Mouse (Mus musculus) forebrain, embryonic 10.5 days (tissue): Measurements from ENCODE around the gene Lhx4. TPM values are rescaled to one million over a fixed set of nuclear protein-coding genes. Genes with fewer than 3 reads are reported as not detected.

Source experiments
- DNase-seq: peaks from one replicate; pipeline ENCODE4 v3.0.0-alpha.2; 2017; ENCODE audit warnings: low spot score; ENCODE audit errors: extremely low spot score
- H3K27ac ChIP-seq: fragments of 300-500 bp; sonication (generic); 2 replicates; pipeline ENCODE4 v1.5.1; 2016; ENCODE audit warnings: mild to moderate bottlenecking
- H3K27me3 ChIP-seq: fragments of 300-500 bp; sonication (generic); 2 replicates; pipeline ENCODE4 v1.6.1; 2016; ENCODE audit warnings: mild to moderate bottlenecking; ENCODE audit not compliant: poor library complexity, severe bottlenecking
- H3K36me3 ChIP-seq: fragments of 300-500 bp; sonication (generic); replicated peaks from 2 replicates; pipeline ENCODE4 v1.6.1; 2016; ENCODE audit warnings: mild to moderate bottlenecking, moderate library complexity
- H3K4me1 ChIP-seq: fragments of 300-500 bp; sonication (generic); 2 replicates; pipeline ENCODE4 v1.6.1; 2016
- H3K4me3 ChIP-seq: fragments of 300-500 bp; sonication (generic); 2 replicates; pipeline ENCODE4 v1.5.1; 2016; ENCODE audit warnings: mild to moderate bottlenecking, moderate library complexity
- H3K9me3 ChIP-seq: fragments of 300-500 bp; sonication (generic); 2 replicates; pipeline ENCODE4 v1.6.1; 2016; ENCODE audit warnings: mild to moderate bottlenecking, moderate library complexity
- WGBS: fragments of 180-500 bp; shearing (Covaris S2); methylation state at CpG from one replicate; pipeline ENCODE4 v1.1.7; 2016; 5-methylcytosine and 5-hydroxymethylcytosine counted together
- polyA plus RNA-seq: library from polyadenylated mRNA; unstranded; fragments of >200 nt; fragmentation: Nextera tagmentation; extraction: Ambion mirVana; gene quantifications from 2 replicates; pipeline ENCODE4 v1.2.1, GENCODE M21; 2016

Gene Lhx4
- polyA plus RNA-seq, 1 experiment from 2014 or later = not detected

DNA sequence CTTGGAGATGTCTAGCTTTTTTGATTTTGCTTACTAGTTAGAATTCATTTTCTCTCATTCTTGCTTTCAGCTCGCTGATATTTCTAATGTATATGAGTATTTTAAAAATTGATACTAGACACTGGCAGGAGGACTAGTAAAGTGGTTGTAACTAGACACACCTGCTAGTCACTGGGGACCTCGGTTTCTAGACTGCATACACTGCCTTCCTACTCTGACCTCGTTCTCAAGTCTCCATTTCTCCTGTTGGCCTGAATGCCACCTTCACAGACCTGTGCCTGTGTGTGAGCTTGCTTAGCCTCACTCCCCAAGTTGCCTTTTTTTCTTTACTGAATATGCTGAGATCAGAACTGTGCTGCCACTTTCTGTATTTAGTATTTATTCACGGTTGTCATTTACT lies 62.3 kb downstream of the Lhx4 start:
- no peaks in the 10 kb centered on the region; the same call in 1 of the 2 replicates for H3K36me3 ChIP-seq
- no peak for DNase-seq
- H3K4me3 ChIP-seq = no peak overlapping the region
- H3K27me3 ChIP-seq = no peaks in the 10 kb centered on the region
- WGBS = 86% methylated on average over 4 of the region's 4 CpGs
- H3K4me1 ChIP-seq = no peaks in the 10 kb centered on the region
- no peaks in the 10 kb centered on the region for H3K9me3 ChIP-seq
- no peak overlapping the region for H3K27ac ChIP-seq

DNA sequence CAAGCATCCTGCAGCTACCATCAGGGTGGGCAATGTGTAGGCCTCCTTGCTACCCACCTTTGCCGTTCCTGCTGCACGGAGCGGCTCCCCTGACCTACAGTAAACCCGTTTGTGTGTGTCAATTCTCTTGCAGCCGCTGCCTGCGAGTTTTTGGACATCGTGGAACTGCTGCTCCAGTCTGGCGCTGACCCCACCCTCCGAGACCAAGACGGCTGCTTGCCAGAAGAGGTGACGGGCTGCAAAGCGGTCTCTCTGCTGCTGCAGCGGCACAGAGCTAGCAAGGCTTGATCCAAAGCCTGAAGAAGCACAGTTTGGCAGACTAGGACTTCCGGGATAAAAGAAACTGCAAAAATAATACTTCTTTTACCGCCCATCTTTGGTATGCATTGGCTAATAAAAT lies 64.7 kb downstream of the Lhx4 start:
- no peak overlapping the region for H3K4me3 ChIP-seq
- no peaks in the 10 kb centered on the region for H3K9me3 ChIP-seq
- no peak for DNase-seq
- no peaks in the 10 kb centered on the region for H3K4me1 ChIP-seq
- H3K27ac ChIP-seq = no peak overlapping the region
- no peaks in the 10 kb centered on the region for H3K27me3 ChIP-seq
- WGBS = 88% methylated on average over 15 of the region's 15 CpGs
- no peaks in the 10 kb centered on the region; the same call in 1 of the 2 replicates for H3K36me3 ChIP-seq

DNA sequence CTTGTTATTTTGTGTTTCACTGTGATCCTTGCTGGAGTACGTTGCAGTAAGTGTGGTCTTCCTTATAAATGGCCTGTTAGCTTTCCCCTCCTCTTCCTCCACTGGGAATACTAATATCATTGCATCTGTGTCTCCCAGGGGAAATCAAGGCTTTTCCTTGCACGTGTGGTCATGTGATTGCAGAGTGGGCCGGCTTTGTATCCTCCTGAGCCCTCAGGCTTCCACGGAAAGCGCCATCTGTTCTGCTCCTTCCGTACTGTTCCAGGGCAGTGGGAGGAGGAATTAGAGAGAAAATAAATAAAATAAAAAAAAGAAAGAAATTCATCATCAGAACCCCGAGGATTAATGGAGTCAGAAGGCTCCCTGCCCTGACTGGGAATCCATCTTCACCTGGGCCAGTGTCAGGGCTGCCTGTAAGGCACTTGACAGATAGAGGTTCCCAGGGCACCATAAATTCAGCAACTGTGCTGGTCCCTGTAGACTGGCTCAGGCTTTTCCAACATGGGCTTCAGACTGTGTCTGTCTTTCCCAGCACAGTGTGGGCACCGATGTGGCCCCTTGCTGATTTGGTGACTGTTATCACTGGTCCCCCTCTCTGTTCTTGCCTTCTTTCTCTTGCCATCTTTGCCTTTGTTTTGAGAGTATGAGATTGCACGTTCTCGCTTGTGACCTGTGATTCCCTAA lies 70.2 kb downstream of the Lhx4 start:
- Histone ChIP-seq H3K9me3 (no peaks in the 10 kb centered on the region), H3K4me3 (no peak overlapping the region), H3K36me3 (no peaks in the 10 kb centered on the region; the same call in 1 of the 2 replicates), H3K27ac (no peak overlapping the region), H3K27me3 (no peaks in the 10 kb centered on the region), H3K4me1 (no peaks in the 10 kb centered on the region)
- 82% methylated on average over 10 of the region's 10 CpGs for WGBS
- no peak for DNase-seq

DNA sequence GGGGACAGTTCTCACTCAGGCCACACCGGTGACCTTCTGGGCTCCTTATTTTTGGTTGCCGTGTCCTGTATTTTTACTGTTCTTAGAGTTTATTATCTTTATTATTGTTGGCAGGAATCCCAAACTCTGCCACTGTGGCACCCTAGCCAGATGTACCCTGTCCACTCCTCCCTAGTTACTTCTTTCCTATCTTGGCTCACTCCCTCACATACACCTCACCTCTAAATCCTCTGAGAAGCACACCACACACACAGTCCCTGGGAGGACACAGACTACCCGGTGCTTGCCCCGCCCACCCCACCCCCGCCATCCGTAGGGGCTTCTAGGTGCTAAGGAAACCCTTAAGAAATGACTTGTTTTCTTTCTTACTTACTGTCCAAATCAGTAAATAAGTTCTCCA lies 75.9 kb downstream of the Lhx4 start:
- Histone ChIP-seq H3K36me3 (peaks cover 2% of the 10 kb centered on the region; the same call in 1 of the 2 replicates), H3K9me3 (no peaks in the 10 kb centered on the region), H3K27me3 (no peaks in the 10 kb centered on the region), H3K4me1 (no peaks in the 10 kb centered on the region), H3K27ac (no peak overlapping the region), H3K4me3 (no peak overlapping the region)
- DNase-seq = no peak
- 94% methylated on average over 6 of the region's 6 CpGs for WGBS

DNA sequence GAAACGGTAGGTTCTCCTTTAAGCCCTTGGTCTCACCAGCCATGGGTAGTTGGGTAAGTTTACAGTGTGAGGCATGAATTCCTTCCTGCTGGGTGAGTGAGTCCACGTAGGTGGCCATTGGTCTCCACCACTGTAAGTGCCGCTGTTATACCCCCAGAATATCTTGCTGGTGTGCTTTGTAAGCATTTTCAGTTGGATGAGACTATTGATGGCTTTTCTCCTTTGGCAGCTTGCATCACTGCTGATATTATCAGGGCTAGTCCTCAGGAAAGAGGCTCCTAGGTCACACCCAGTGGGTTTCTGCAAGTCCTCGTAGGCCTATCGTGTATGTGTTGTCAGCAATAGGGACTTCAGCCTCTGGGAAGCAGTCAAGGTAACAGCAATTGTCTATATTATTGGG lies 87.5 kb downstream of the Lhx4 start:
- Histone ChIP-seq H3K4me1 (peaks cover 7% of the 10 kb centered on the region; the same call in 1 of the 2 replicates), H3K27ac (no peak overlapping the region), H3K27me3 (no peaks in the 10 kb centered on the region), H3K9me3 (no peaks in the 10 kb centered on the region; the same call in 1 of the 2 replicates), H3K4me3 (no peak overlapping the region), H3K36me3 (no peaks in the 10 kb centered on the region)
- DNase-seq = no peak
- 90% methylated on average over 5 of the region's 5 CpGs for WGBS

DNA sequence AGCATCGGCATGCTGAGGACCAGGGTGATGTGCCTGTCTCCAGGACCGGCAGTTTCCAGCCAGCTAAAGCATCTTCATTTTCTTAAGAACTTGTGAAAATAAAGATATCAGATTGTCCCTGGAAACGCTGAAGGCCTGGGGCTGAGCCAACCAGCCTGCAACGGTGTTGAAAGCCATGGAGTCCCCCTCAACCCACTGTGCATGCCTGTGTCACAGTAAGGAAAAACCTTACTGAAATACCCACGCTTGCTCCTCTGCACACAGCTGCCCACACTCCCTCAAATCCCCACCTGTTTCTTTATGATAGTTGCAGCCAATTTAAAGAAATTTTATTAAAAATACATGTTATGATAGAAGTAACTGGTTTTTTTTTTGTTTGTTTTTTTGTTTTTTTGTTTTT lies 95.2 kb downstream of the Lhx4 start:
- H3K4me3 ChIP-seq = no peak overlapping the region
- no peaks in the 10 kb centered on the region for H3K9me3 ChIP-seq
- no peaks in the 10 kb centered on the region for H3K27me3 ChIP-seq
- 76% methylated on average over 5 of the region's 5 CpGs for WGBS
- no peak for DNase-seq
- H3K27ac ChIP-seq = no peak overlapping the region
- peaks cover 10% of the 10 kb centered on the region for H3K4me1 ChIP-seq
- H3K36me3 ChIP-seq = no peaks in the 10 kb centered on the region

DNA sequence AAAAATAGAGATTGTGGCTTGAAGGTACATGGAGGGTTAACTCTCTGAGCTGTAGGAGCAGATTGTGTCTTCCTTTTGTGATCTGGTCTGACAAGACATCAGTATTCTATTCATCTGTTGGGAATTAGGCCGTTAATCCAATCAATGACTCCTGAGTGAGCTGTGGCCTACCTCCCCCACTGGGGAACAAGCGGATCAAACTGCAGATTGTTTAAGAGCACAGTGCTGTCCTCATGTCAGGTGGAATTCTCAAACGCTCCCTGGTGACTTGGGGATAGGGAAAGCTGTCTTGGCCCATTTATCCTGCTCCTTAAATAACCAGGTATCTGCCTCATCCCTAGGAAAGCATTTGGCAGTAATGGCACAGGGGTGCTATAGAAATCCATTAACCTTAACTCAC lies 96.5 kb downstream of the Lhx4 start:
- 9% methylated on average over 3 of the region's 3 CpGs for WGBS
- no peak for DNase-seq
- no peaks in the 10 kb centered on the region for H3K9me3 ChIP-seq
- H3K27ac ChIP-seq = no peak overlapping the region
- H3K27me3 ChIP-seq = no peaks in the 10 kb centered on the region
- H3K4me3 ChIP-seq = no peak overlapping the region
- peaks cover 10% of the 10 kb centered on the region for H3K4me1 ChIP-seq
- H3K36me3 ChIP-seq = no peaks in the 10 kb centered on the region

DNA sequence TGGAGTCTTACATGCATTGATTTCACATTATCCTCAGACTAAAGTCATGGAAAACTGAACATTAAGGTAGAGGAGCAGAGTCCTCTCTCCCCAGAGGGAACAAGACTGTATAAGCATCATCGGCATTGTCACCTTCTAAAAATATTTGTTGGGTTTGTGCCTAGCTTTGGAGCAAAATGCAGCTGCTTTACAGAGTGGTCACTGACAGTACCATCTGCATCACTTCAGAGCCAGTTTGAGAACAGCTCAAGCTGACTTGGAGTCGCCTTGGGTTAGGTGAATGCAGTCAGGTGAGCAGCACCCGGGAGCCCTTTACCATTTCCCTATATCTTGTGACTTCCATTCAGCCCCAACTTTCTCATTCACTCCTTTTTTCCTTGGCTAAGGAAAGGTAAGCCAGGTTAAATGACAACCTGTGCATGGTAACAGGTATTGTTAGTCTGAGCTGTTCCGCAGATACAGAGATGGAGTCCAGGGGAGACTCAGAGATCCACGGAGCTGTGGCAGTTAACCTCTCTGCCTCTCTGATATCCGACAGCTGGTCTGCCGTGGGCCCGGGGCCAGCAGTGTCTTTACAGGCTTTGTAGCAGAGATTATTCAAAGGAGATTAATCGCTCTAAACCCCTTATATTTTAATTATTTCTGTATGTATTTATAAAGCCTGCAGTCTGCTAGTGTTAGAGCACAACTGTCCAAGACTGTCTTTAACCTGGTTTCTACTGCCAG lies 101.2 kb downstream of the Lhx4 start:
- Histone ChIP-seq H3K4me3 (no peak overlapping the region), H3K36me3 (no peaks in the 10 kb centered on the region), H3K27ac (no peak overlapping the region), H3K4me1 (peaks cover 34% of the 10 kb centered on the region), H3K9me3 (no peaks in the 10 kb centered on the region), H3K27me3 (no peaks in the 10 kb centered on the region)
- no peak for DNase-seq
- WGBS = 81% methylated on average over 9 of the region's 9 CpGs

Other genes with a start within 250 kb of the Lhx4 start
- gene Acbd6, start 193.6 kb downstream of the Lhx4 start, polyA plus RNA-seq = 72.5 and 73.2 TPM in 2 replicates
- 15.8 and 16.6 TPM in 2 replicates for gene Qsox1, start 61.2 kb upstream of the Lhx4 start, polyA plus RNA-seq
- 5.7 and 6.1 TPM in 2 replicates for gene Cep350, start 221.6 kb upstream of the Lhx4 start, polyA plus RNA-seq